Mouse (Mus musculus) lung, postnatal 0 days (tissue): Measurements from ENCODE around the gene Gm15557.

Experiments
- CTCF ChIP-seq: IDR thresholded peaks from 2 replicates; pipeline ENCODE4 v1.5.1; 2016; ENCODE audit warnings: antibody characterized with exemption, mild to moderate bottlenecking
- EP300 ChIP-seq: IDR thresholded peaks from 2 replicates; pipeline ENCODE4 v1.6.1; 2016; ENCODE audit warnings: antibody characterized with exemption, mild to moderate bottlenecking, control low read depth

- TF ChIP-seq CTCF = no peak
- TF ChIP-seq EP300 = no peak
These were observed 48.6 kb downstream of the Gm15557 start for GRCm38 (mm10) chr2:155989085-155989484.
